Mouse (Mus musculus): ENCODE data around the gene Prpf38a.

Gene Prpf38a

GRCm38 (mm10) chr4:108578840-108579742 is at the start of gene Prpf38a, which contains the start of gene Orc1:
TSS of gene Prpf38a (minus strand) at chr4:108579336.
TSS of gene Orc1 (plus strand) at chr4:108579423.
- DNase-seq = peak; percentile 98

GRCm38 (mm10) chr4:108627066-108627465 is 47.9 kb upstream of the Prpf38a start:
- no peak for DNase-seq

GRCm38 (mm10) chr4:108621504-108621903 is 42.4 kb upstream of the Prpf38a start:
- no peak for DNase-seq

- DNase-seq = no peak
Observed at GRCm38 (mm10) chr4:108620536-108620935, 41.4 kb upstream of the Prpf38a start.

GRCm38 (mm10) chr4:108619587-108620341 is 40.6 kb upstream of the Prpf38a start, which contains the start of gene Cc2d1b:
TSS of gene Cc2d1b (plus strand) at chr4:108619940.
- peak; percentile 96 for DNase-seq

- peak; percentile 35 for DNase-seq
Observed at GRCm38 (mm10) chr4:108619165-108619564, 40.0 kb upstream of the Prpf38a start.

GRCm38 (mm10) chr4:108618586-108618985 is 39.5 kb upstream of the Prpf38a start:
- no peak for DNase-seq

GRCm38 (mm10) chr4:108610935-108611334 is 31.8 kb upstream of the Prpf38a start:
- DNase-seq = no peak

- no peak for DNase-seq
Observed at GRCm38 (mm10) chr4:108608651-108609050, 29.5 kb upstream of the Prpf38a start.

- DNase-seq = no peak
Observed at GRCm38 (mm10) chr4:108601870-108602269, 22.7 kb upstream of the Prpf38a start.

- DNase-seq = no peak
Observed at GRCm38 (mm10) chr4:108598306-108598705, 19.2 kb upstream of the Prpf38a start.

GRCm38 (mm10) chr4:108595785-108596184 is 16.6 kb upstream of the Prpf38a start:
- no peak for DNase-seq

- DNase-seq = no peak
Observed at GRCm38 (mm10) chr4:108593376-108593775, 14.2 kb upstream of the Prpf38a start.

GRCm38 (mm10) chr4:108579743-108580411 is 741 bp upstream of the Prpf38a start:
- no peak for DNase-seq

GRCm38 (mm10) chr4:108572644-108573043 is 6.5 kb downstream of the Prpf38a start:
- DNase-seq = no peak

GRCm38 (mm10) chr4:108565026-108565425 is 14.1 kb downstream of the Prpf38a start:
- no peak for DNase-seq

GRCm38 (mm10) chr4:108539701-108540100 is 39.4 kb downstream of the Prpf38a start:
- DNase-seq = no peak

Data from kidney, postnatal 14 days (tissue).